Mouse (Mus musculus) C2C12 (cell line): ENCODE data around the gene Gripap1.

Source experiments
- MAX ChIP-seq: IDR thresholded peaks from one replicate; pipeline ENCODE4 v1.6.1; 2011; ENCODE audit warnings: mild to moderate bottlenecking, control low read depth
- USF1 ChIP-seq: IDR thresholded peaks from one replicate; pipeline ENCODE4 v1.6.1; 2011; ENCODE audit warnings: low read depth, mild to moderate bottlenecking, control low read depth, moderate library complexity

- TF ChIP-seq USF1 (no peak), MAX (no peak)
Measured at GRCm38 (mm10) chrX:7765764-7766163, 23.8 kb upstream of the Gripap1 start.
